Mouse (Mus musculus) hindbrain, embryonic 10.5 days (tissue): ENCODE data around the gene Arhgef7. TPM values are rescaled to one million over a fixed set of nuclear protein-coding genes. Genes with fewer than 3 reads are reported as not detected.

Experiments used
- DNase-seq: peaks from one replicate; pipeline ENCODE4 v3.0.0-alpha.2; 2017; ENCODE audit warnings: low spot score
- H3K27ac ChIP-seq: fragments of 300-500 bp; sonication (generic); 2 replicates; pipeline ENCODE4 v1.5.1; 2016; ENCODE audit warnings: mild to moderate bottlenecking, moderate library complexity
- H3K27me3 ChIP-seq: fragments of 300-500 bp; sonication (generic); 2 replicates; pipeline ENCODE4 v1.6.1; 2016; ENCODE audit warnings: mild to moderate bottlenecking; ENCODE audit not compliant: poor library complexity, insufficient read depth, severe bottlenecking
- H3K36me3 ChIP-seq: fragments of 300-500 bp; sonication (generic); 2 replicates; pipeline ENCODE4 v1.6.1; 2016; ENCODE audit warnings: mild to moderate bottlenecking, moderate library complexity
- H3K4me1 ChIP-seq: fragments of 300-500 bp; sonication (generic); replicated peaks from 2 replicates; pipeline ENCODE4 v1.6.1; 2016; ENCODE audit warnings: mild to moderate bottlenecking
- H3K4me3 ChIP-seq: fragments of 300-500 bp; sonication (generic); 2 replicates; pipeline ENCODE4 v1.5.1; 2016; ENCODE audit warnings: mild to moderate bottlenecking, moderate library complexity
- H3K9me3 ChIP-seq: fragments of 300-500 bp; sonication (generic); 2 replicates; pipeline ENCODE4 v1.6.1; 2016; ENCODE audit warnings: mild to moderate bottlenecking, moderate library complexity
- WGBS: fragments of 180-500 bp; shearing (Covaris S2); methylation state at CpG from one replicate; pipeline ENCODE4 v1.1.7; 2016; 5-methylcytosine and 5-hydroxymethylcytosine counted together
- polyA plus RNA-seq: library from polyadenylated mRNA; unstranded; fragments of >200 nt; fragmentation: Nextera tagmentation; extraction: Ambion mirVana; gene quantifications from 2 replicates; pipeline ENCODE4 v1.2.1, GENCODE M21; 2016

Gene Arhgef7
- polyA plus RNA-seq, 1 experiment from 2014 or later: 55.4 TPM

DNA sequence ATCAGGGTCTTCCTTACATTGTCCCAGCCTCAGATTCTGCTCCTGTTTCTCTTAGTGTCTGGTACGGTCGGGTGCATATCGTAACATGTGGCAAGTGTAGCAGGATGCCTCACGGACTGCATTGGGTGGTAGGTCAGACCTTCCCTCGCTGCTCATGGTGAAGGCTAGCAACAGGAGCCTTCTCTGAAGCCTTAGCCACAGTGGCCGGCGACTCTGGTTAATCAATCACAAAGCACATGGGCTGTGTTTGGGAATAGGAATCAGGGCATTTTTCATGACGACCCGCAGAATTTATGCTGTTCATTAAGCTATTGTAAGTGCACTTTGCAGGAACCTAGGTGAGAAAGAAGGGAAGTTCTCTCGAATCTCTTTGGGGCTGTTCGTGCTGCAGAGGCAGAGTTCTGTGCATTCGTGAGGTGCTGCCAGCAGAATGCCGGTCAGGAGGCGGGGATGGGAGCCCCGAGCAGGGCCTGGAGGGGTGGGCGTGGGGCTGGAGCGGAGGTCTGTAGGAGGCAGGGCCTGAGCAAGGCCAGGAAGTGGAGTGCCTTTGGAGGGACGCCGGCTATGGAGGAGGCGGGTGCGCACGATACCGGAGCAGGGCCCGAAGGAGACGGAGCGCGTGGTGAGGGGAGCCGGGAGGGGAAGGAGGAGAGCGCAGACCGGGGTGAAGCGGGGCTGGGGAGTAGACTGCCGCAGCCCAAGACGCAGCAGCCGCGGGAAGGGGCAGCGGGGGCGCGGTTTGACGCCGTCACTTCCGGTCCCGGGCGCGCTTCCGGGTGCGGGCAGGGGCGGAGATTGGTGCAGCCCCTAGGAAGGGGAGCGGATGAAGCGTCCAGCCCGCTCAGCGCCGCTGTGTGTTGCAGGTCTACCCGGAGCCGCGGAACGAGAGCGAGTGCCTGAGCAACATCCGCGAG, 30.3 kb downstream of the Arhgef7 start:
- H3K4me3 ChIP-seq: peak overlapping the region; percentile 98
- H3K27me3 ChIP-seq: no peaks in the 10 kb centered on the region
- 3% methylated on average over 59 of the region's 59 CpGs for WGBS
- peak; percentile 93 for DNase-seq
- H3K36me3 ChIP-seq: no peaks in the 10 kb centered on the region
- H3K27ac ChIP-seq: peak overlapping the region; percentile 93
- peaks cover 24% of the 10 kb centered on the region for H3K4me1 ChIP-seq
- no peaks in the 10 kb centered on the region for H3K9me3 ChIP-seq

DNA sequence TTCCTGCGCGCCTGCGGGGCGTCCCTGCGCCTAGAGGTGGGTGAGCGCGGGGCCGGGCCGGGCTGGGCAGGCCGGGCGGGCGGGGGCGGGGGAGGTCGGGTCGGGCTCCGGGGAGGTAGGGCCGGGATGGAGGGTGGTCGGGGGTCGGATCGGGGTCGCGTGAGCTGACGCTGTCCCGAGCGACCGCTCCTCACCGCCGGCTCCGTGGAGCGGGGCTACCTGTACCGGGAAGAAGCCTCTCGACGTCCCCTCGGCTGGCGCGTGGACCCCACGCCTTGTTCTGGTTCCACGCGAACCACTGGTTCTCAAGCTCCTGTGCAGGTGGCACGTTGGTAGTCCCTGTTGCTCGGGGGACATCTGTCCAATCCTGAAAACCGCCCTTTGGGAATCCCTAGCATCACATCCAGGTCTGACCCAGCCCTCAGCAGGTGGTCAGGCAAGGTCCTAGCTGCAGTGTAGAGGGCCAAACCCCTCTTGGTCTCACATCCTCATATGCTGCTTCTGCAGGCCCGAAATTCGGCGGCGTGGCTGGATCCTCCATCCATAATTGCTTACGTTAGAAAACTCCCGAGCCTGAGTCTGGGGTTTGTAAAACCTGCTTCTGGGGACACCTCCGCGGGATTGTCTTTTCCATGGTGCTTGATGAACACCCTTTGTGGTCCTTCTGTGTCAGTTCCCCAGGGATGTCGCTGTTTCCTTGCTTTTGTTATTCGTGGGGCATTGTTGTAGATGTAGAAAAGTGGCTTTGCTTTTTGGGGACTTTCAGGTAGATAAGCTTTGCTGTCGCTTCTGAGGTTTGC, 31.2 kb downstream of the Arhgef7 start:
- Histone ChIP-seq H3K36me3 (no peaks in the 10 kb centered on the region), H3K27ac (peak overlapping the region; percentile 93), H3K4me3 (peak overlapping the region; percentile 98), H3K27me3 (no peaks in the 10 kb centered on the region), H3K4me1 (peaks cover 24% of the 10 kb centered on the region), H3K9me3 (no peaks in the 10 kb centered on the region)
- no peak for DNase-seq
- 3% methylated on average over 53 of the region's 53 CpGs for WGBS

DNA sequence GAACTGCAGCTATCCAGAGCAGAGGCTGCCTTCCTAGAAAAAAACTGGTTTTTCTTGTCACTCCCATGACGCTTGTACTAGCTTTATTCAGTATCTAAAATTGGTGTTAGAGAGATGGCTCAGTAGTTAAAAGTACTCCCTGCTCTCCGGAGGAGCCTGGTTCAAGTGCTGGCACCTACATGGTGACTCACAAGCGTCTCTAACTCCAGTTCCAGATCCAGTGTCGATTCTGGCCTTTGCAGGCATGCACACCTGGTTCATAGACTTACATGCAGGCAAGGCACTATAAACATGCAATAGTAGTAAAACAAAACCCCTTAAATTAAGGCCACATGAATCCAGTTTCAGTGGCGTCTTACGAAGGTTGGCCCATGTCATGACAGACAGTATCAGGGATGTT, 34.0 kb downstream of the Arhgef7 start:
- H3K4me3 ChIP-seq: no peak overlapping the region
- peaks cover 24% of the 10 kb centered on the region for H3K4me1 ChIP-seq
- H3K9me3 ChIP-seq: no peaks in the 10 kb centered on the region
- WGBS: 92% methylated on average over 6 of the region's 6 CpGs
- H3K27me3 ChIP-seq: no peaks in the 10 kb centered on the region
- no peak overlapping the region for H3K27ac ChIP-seq
- H3K36me3 ChIP-seq: peaks cover 3% of the 10 kb centered on the region
- no peak for DNase-seq

DNA sequence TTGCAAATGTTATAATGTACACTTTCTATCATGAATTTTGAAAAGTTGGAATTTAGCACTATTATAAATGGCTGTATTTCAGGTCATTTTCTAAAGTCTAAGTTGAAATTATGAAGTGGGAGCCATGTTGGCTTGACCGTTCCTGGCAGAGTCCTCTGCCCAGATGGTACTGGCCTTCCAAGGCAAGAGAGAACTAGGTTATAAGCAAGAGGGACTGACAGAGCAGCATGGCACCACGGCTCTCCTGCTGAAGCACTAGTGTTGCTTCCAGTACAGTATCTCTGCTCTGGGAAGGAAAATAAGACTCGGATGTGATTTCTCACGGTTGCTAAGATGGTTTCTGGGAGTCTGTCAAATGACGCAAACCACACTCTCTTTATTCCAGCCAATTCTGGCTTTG, 34.5 kb downstream of the Arhgef7 start:
- Histone ChIP-seq H3K9me3 (no peaks in the 10 kb centered on the region), H3K27me3 (no peaks in the 10 kb centered on the region), H3K36me3 (peaks cover 8% of the 10 kb centered on the region), H3K4me1 (peaks cover 22% of the 10 kb centered on the region), H3K4me3 (no peak overlapping the region), H3K27ac (no peak overlapping the region)
- 95% methylated on average over 5 of the region's 5 CpGs for WGBS
- DNase-seq: no peak

DNA sequence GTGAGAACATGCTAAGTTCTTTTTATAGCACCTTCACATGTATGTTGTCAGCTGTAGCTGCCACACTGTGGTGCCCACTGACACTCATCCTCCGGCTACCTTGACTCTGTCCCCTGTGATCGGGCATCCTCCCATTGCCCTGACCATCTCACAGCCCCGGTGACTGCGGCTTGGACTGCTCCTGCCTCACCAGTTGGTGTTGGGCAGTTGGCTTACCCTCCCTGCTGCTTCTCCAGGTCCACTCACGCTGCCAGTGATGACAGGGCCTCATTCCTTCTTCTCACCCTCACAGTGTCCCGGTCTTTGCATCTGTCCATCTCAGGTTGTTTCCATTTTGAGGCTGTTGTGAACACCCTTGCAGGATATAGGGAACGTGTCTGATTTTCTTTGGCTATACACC, 35.3 kb downstream of the Arhgef7 start:
- Histone ChIP-seq H3K27ac (no peak overlapping the region), H3K36me3 (peaks cover 15% of the 10 kb centered on the region), H3K4me1 (peaks cover 15% of the 10 kb centered on the region), H3K27me3 (no peaks in the 10 kb centered on the region), H3K4me3 (no peak overlapping the region), H3K9me3 (no peaks in the 10 kb centered on the region)
- no peak for DNase-seq
- WGBS: 94% methylated on average over 7 of the region's 7 CpGs

DNA sequence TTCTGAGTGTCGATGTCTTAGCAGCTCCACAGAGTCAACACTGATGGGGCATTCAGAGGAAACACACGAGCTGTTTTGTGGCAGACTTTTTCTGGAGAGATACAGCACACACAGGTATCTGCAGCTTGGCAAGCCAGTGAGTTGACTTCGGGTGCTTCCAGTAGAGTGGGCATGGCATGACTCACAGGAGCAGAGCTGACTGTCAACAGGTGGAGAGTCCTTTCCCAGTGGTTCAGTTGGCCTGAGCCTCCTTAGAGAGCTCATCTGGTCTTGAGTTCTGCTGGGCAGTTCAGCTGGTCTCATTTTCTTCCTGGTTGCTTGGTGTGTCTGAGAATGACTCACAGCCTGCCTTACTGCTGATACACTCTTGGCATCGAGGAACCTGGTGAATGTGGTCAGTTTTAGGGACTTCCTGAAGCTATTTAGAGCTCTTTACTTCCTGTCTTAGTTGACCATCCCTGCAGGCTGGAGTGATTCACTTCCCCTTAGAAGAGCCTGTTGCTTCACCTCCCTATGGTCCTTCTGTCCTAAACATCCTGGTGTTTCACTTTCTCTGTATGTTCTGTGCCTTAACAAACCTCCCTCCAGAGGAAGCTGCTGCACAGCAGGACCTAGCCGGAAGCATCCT, 39.8 kb downstream of the Arhgef7 start:
- Histone ChIP-seq H3K9me3 (no peaks in the 10 kb centered on the region), H3K4me1 (peaks cover 23% of the 10 kb centered on the region), H3K4me3 (no peak overlapping the region), H3K27ac (no peak overlapping the region), H3K36me3 (peaks cover 37% of the 10 kb centered on the region), H3K27me3 (no peaks in the 10 kb centered on the region)
- WGBS: 90% methylated on average over 5 of the region's 5 CpGs
- DNase-seq: no peak

DNA sequence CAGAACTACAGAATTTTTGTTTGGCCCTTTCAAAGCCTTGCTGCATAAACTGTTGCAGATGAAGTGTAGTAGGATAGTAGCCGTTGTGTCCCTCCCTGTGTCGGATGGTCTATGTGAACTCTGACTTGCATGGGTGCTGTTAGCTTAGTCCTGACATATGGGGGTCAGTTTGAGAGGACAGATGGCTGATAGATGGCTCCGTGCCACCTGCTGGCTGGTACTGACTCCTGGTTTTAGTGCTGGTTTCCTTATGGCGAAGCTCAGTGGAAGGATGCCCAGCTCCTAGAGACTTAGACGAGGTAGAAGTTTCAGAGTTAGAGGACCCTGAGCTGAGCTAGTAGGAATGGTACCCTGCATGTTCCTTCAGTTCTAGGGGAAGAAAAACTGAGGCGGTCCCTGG, 42.5 kb downstream of the Arhgef7 start:
- Histone ChIP-seq H3K9me3 (no peaks in the 10 kb centered on the region), H3K4me1 (peaks cover 43% of the 10 kb centered on the region), H3K27me3 (no peaks in the 10 kb centered on the region), H3K4me3 (no peak overlapping the region), H3K36me3 (peaks cover 42% of the 10 kb centered on the region), H3K27ac (peak overlapping the region; percentile 4; the same call in 1 of the 2 replicates)
- no peak for DNase-seq
- WGBS: 89% methylated on average over 6 of the region's 6 CpGs

DNA sequence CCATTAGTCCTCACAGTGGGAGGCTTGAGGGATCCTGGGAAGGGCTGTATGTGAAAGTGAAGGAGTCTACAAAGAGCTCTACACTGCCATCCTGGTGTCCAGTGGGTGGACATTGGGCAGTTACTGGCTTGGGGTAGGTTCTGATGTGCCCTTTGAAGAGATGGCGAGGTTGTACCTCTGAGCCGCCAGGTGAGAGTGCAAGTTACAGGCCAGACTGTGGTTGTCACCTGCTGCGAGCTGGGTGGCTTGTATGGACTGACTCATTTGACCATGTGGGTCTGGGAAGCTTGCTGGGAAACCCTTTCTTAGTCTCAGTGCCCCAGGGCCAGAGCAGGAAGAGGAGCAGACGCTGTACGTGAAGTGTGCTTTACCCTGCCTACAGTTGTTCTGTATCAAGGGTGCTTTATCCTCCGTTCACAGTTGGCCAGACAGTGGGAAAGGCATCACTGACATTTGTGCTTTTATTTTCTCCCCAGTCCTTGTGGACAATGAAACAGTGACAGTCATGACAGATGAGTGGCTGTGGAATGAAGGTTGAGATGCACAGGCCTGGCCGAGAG, 43.1 kb downstream of the Arhgef7 start:
- WGBS: 69% methylated on average over 7 of the region's 7 CpGs
- Histone ChIP-seq H3K9me3 (no peaks in the 10 kb centered on the region), H3K4me3 (no peak overlapping the region), H3K27me3 (no peaks in the 10 kb centered on the region), H3K27ac (peak overlapping the region; percentile 4; the same call in 1 of the 2 replicates), H3K36me3 (peaks cover 42% of the 10 kb centered on the region), H3K4me1 (peaks cover 49% of the 10 kb centered on the region)
- no peak for DNase-seq

DNA sequence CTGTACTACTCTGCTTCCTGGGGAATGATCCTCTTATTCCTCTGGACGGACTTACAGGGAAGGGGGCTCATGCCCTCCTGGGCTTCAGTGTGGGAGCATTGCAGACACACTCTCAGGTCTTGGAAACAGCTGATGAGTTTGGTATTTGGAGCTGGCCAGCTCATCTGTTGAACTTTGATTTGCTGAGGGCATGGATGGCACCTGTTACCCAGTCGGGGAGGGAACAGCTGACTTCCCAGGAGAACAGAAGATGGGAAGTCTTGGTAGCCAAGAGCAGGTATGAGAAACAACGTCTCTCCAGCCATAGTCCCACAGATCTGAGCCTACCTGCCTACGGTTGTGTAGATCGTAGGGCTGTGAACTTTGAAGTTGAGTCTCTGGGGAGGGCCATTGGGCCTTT, 44.1 kb downstream of the Arhgef7 start:
- no peak for DNase-seq
- Histone ChIP-seq H3K9me3 (no peaks in the 10 kb centered on the region), H3K27me3 (no peaks in the 10 kb centered on the region), H3K27ac (peak overlapping the region; percentile 35; the same call in 1 of the 2 replicates), H3K4me1 (peaks cover 55% of the 10 kb centered on the region), H3K36me3 (peaks cover 39% of the 10 kb centered on the region), H3K4me3 (no peak overlapping the region)
- WGBS: 97% methylated on average over 5 of the region's 5 CpGs

DNA sequence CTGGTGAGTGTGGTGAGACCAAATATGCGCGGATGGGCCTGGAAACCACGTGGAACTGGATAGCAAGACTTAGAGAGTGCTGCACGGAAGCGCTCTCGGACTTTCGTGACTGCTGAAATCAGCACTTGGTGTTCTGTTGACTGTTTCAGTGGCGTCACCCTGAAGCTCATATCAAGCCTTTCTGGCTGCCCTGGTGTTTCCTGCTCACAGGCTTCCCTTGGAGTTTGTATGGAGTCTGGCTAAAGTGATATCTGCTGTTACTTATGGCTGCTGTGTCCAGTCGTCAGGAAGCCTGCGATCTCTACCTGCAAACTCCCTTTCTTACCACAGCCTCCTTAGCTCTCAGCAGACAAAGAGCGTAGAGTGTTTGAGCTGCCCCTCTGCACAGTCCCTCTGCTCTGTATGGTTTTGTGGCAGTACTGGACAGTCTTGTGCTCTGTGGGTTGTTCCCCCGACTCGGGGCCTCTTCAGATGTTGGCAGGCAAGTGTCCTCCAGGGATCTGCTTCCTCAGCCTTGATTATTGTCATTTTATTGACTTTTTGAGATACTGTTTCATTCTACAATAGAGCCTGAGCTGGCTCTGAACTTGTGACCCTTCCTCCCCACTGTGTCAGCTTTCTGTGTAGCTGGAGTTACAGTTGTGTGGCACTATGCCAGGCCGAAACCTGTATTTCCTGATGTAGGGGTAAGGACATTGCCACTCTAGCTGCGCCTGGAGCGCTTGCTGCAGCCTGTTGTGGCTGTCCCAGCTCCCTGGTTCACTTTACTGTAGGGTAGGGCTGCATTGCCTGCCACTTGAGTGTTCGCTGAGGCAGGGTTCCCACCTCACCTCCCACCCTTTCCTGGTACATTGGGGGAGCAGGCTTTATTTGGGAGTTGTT, 46.9 kb downstream of the Arhgef7 start:
- no peaks in the 10 kb centered on the region for H3K27me3 ChIP-seq
- peaks cover 13% of the 10 kb centered on the region; the same call in 1 of the 2 replicates for H3K36me3 ChIP-seq
- peaks cover 58% of the 10 kb centered on the region for H3K4me1 ChIP-seq
- H3K9me3 ChIP-seq: no peaks in the 10 kb centered on the region
- H3K4me3 ChIP-seq: no peak overlapping the region
- 86% methylated on average over 17 of the region's 17 CpGs for WGBS
- DNase-seq: no peak
- H3K27ac ChIP-seq: 0 out of 2 replicates have a peak overlapping the region, but pooled peaks have one; percentile 30

DNA sequence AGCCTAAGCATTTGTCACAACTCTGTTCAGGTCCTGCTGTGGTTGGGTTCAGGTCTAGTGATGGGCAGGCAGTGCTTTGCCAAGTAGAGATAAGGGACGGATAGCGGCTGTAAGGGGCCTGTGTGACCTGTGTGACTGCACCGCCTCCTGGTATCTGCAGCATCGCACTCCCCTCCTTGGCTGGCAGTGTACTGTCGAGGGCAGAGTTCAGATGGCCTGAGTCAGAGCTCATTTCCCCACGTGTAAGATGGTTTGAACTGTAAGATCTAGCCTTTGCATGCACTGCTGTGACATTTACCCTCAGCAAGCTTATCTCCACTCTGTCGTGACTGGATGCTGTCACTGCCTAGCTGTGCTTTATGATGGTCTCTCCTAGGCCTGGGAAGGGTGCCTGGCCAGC, 48.4 kb downstream of the Arhgef7 start:
- Histone ChIP-seq H3K4me1 (peaks cover 44% of the 10 kb centered on the region), H3K27me3 (no peaks in the 10 kb centered on the region), H3K4me3 (no peak overlapping the region), H3K27ac (no peak overlapping the region), H3K36me3 (peaks cover 16% of the 10 kb centered on the region), H3K9me3 (no peaks in the 10 kb centered on the region)
- WGBS: 79% methylated on average over 7 of the region's 7 CpGs
- no peak for DNase-seq
